Mouse (Mus musculus) liver, postnatal 0 days (tissue): ENCODE results near the gene G3bp2. TPM values are rescaled to one million over a fixed set of nuclear protein-coding genes. Genes with fewer than 3 reads are reported as not detected.
A peak's percentile ranks its signal among the peaks of the same experiment; 100 is the strongest.

Source experiments
- ATAC-seq: fragments of 200-750 bp; cut with Nextera tagmentation; 2 replicates; pipeline ENCODE4 v1.8.0; 2017; ENCODE audit warnings: mild to moderate bottlenecking, moderate library complexity
- DNase-seq: peaks from one replicate; pipeline ENCODE4 v3.0.0-alpha.2; 2016
- H3K27ac ChIP-seq: fragments of 300-500 bp; sonication (generic); 2 replicates; pipeline ENCODE4 v1.5.1; 2014; ENCODE audit warnings: antibody characterized with exemption, moderate library complexity, mild to moderate bottlenecking, low read depth
- H3K27me3 ChIP-seq: fragments of 300-500 bp; sonication (generic); 2 replicates; pipeline ENCODE4 v1.6.1; 2014; ENCODE audit warnings: low read length, control low read depth, mixed read lengths; ENCODE audit not compliant: insufficient read depth
- H3K36me3 ChIP-seq: fragments of 300-500 bp; sonication (generic); replicated peaks from 2 replicates; pipeline ENCODE4 v1.6.1; 2014; ENCODE audit warnings: mild to moderate bottlenecking, control low read depth, low read length, moderate library complexity, mixed read lengths; ENCODE audit not compliant: insufficient read depth
- H3K4me1 ChIP-seq: fragments of 300-500 bp; sonication (generic); 2 replicates; pipeline ENCODE4 v1.6.1; 2014; ENCODE audit warnings: antibody characterized with exemption, mild to moderate bottlenecking, control low read depth; ENCODE audit not compliant: insufficient read depth
- H3K4me2 ChIP-seq: fragments of 300-500 bp; sonication (generic); 2 replicates; pipeline ENCODE4 v1.6.1; 2014; ENCODE audit warnings: low read depth, mild to moderate bottlenecking, low read length, moderate library complexity, mixed read lengths
- H3K4me3 ChIP-seq: fragments of 300-500 bp; sonication (generic); 2 replicates; pipeline ENCODE4 v1.5.1; 2014; ENCODE audit warnings: low read depth, low read length
- H3K9ac ChIP-seq: fragments of 300-500 bp; sonication (generic); replicated peaks from 2 replicates; pipeline ENCODE4 v1.6.1; 2014; ENCODE audit warnings: mild to moderate bottlenecking, moderate library complexity
- H3K9me3 ChIP-seq: fragments of 300-500 bp; sonication (generic); 2 replicates; pipeline ENCODE4 v1.6.1; 2016; ENCODE audit warnings: mild to moderate bottlenecking, control low read depth, low read length, mixed read lengths
- CTCF ChIP-seq: sonication (generic); IDR thresholded peaks from 2 replicates; pipeline ENCODE4 v1.5.1; 2016; ENCODE audit warnings: antibody characterized with exemption, low read depth
- EP300 ChIP-seq: IDR thresholded peaks from 2 replicates; pipeline ENCODE4 v1.6.1; 2016; ENCODE audit warnings: antibody characterized with exemption, low read depth, mild to moderate bottlenecking
- WGBS: fragments of 180-500 bp; shearing (Covaris S2); extraction: QIAGEN DNeasy Blood & Tissue Kit; methylation state at CpG from one replicate; pipeline ENCODE4 v1.1.7; 2014; ENCODE audit not compliant: insufficient replicate concordance; 5-methylcytosine and 5-hydroxymethylcytosine counted together
- polyA plus RNA-seq: library from polyadenylated mRNA; unstranded; fragments of >200 nt; fragmentation: Nextera tagmentation; extraction: Ambion mirVana; gene quantifications from 2 replicates; pipeline ENCODE4 v1.2.1, GENCODE M21; 2015

G3bp2 gene
- polyA plus RNA-seq, 1 experiment from 2014 or later: 50.1 TPM

- no peak for DNase-seq
- WGBS: 19% methylated on average over 2 of the region's 2 CpGs
- Histone ChIP-seq H3K36me3 (no peaks in the 10 kb centered on the region), H3K9me3 (no peaks in the 10 kb centered on the region), H3K4me3 (no peak overlapping the region), H3K4me1 (no peaks in the 10 kb centered on the region), H3K27me3 (no peaks in the 10 kb centered on the region), H3K27ac (no peak overlapping the region), H3K9ac (no peak overlapping the region), H3K4me2 (no peak overlapping the region)
- TF ChIP-seq EP300: no peak
- no peak for TF ChIP-seq CTCF
- ATAC-seq: no peak
Measured at GRCm38 (mm10) chr5:92019960-92020359, 63.6 kb downstream of the G3bp2 start.

- Histone ChIP-seq H3K9ac (no peak overlapping the region), H3K4me1 (no peaks in the 10 kb centered on the region), H3K27me3 (no peaks in the 10 kb centered on the region), H3K36me3 (no peaks in the 10 kb centered on the region), H3K27ac (no peak overlapping the region), H3K4me2 (no peak overlapping the region), H3K9me3 (no peaks in the 10 kb centered on the region), H3K4me3 (no peak overlapping the region)
- WGBS: 54% methylated on average over 7 of the region's 7 CpGs
- no peak for DNase-seq
- TF ChIP-seq EP300 (no peak), CTCF (no peak)
- ATAC-seq: no peak
Measured at GRCm38 (mm10) chr5:92011756-92012155, 71.8 kb downstream of the G3bp2 start.

- no peak for ATAC-seq
- no peak for DNase-seq
- no peak overlapping the region for H3K4me2 ChIP-seq
- H3K27me3 ChIP-seq: no peaks in the 10 kb centered on the region
- no peak overlapping the region for H3K27ac ChIP-seq
- H3K9me3 ChIP-seq: no peaks in the 10 kb centered on the region
- no peak for TF ChIP-seq EP300
- no peak for TF ChIP-seq CTCF
- no peak overlapping the region for H3K9ac ChIP-seq
- H3K36me3 ChIP-seq: no peaks in the 10 kb centered on the region
- 30% methylated on average over 2 of the region's 2 CpGs for WGBS
- H3K4me1 ChIP-seq: no peaks in the 10 kb centered on the region
- no peak overlapping the region for H3K4me3 ChIP-seq
Measured at GRCm38 (mm10) chr5:92009827-92010226, 73.7 kb downstream of the G3bp2 start.

- peak; percentile 44 for DNase-seq
- Histone ChIP-seq H3K4me1 (no peaks in the 10 kb centered on the region), H3K27me3 (no peaks in the 10 kb centered on the region), H3K9me3 (peaks cover 9% of the 10 kb centered on the region), H3K4me3 (no peak overlapping the region), H3K4me2 (no peak overlapping the region), H3K27ac (no peak overlapping the region), H3K36me3 (no peaks in the 10 kb centered on the region), H3K9ac (no peak overlapping the region)
- 57% methylated on average over 2 of the region's 2 CpGs for WGBS
- peak; percentile 35; the same call in 1 of the 2 replicates for ATAC-seq
- TF ChIP-seq CTCF (peak; percentile 79), EP300 (no peak)
Measured at GRCm38 (mm10) chr5:92003011-92003410, 80.5 kb downstream of the G3bp2 start.

Other genes starting within 250 kb of the G3bp2 start
- gene Rchy1, start 120.7 kb downstream of the G3bp2 start, polyA plus RNA-seq: 31.0 and 35.9 TPM in 2 replicates
- gene Odaph, start 96.2 kb downstream of the G3bp2 start, polyA plus RNA-seq: not detected in 2 replicates
- 0.73 and 0.90 TPM in 2 replicates for gene Cdkl2, start 39.8 kb downstream of the G3bp2 start, polyA plus RNA-seq
- 22.0 and 22.2 TPM in 2 replicates for gene Uso1, start 54.2 kb upstream of the G3bp2 start, polyA plus RNA-seq
- gene U90926, start 131.7 kb upstream of the G3bp2 start, polyA plus RNA-seq: not detected in 2 replicates
- gene Ppef2, start 172.6 kb upstream of the G3bp2 start, polyA plus RNA-seq: 0.15 TPM in 1 of 2 replicates, not detected in the other
- gene Naaa, start 194.5 kb upstream of the G3bp2 start, polyA plus RNA-seq: 6.1 and 7.5 TPM in 2 replicates
- 13.1 and 13.4 TPM in 2 replicates for gene Sdad1, start 226.8 kb upstream of the G3bp2 start, polyA plus RNA-seq
- 0.20 and 0.35 TPM in 2 replicates for gene Cxcl9, start 244.4 kb upstream of the G3bp2 start, polyA plus RNA-seq
- gene Art3, start 248.1 kb upstream of the G3bp2 start, polyA plus RNA-seq: 2.3 and 4.0 TPM in 2 replicates